Mouse (Mus musculus): ENCODE results near the gene Add1.

- TF ChIP-seq POLR2A (IDR thresholded peaks at IDR 0.05; ENCODE audit: low read depth, low read length): no peak
- TF ChIP-seq CTCF (IDR thresholded peaks at IDR 0.05; ENCODE audit: extremely low read depth, insufficient read depth, insufficient read length, insufficient replicate concordance): no peak
These were observed 88.4 kb downstream of the Add1 start for GRCm38 (mm10) chr5:34661909-34662308.

Data from spleen, adult 2 months (tissue).